Mouse (Mus musculus) monocyte, adult 2 months (primary cell): Measurements from ENCODE around the gene Gm17078.
"Not testable (repeated sequence)": the region's sequence is repeated elsewhere in the genome, so short reads cannot be mapped to it uniquely, and the experiment has no call there.

Experiments used
- DNase-seq, 2 experiments: peaks; one replicate each; pipeline ENCODE4 v3.0.0; 2022; ENCODE audit warnings: low spot score in 2 of 2, low read depth in 1 of 2

Gm17078 gene

GRCm38 (mm10) chr14:51611210-51611609 lies at the start of gene Gm17078:
Gene Gm17078, minus strand, starts transcription at chr14:51611310.
- DNase-seq: no peak

GRCm38 (mm10) chr14:51635566-51635965 lies 24.5 kb upstream of the Gm17078 start, which contains the start of gene Gm4181:
Gene Gm4181, minus strand, starts transcription at chr14:51635666.
- not testable (repeated sequence) for DNase-seq

DNA sequence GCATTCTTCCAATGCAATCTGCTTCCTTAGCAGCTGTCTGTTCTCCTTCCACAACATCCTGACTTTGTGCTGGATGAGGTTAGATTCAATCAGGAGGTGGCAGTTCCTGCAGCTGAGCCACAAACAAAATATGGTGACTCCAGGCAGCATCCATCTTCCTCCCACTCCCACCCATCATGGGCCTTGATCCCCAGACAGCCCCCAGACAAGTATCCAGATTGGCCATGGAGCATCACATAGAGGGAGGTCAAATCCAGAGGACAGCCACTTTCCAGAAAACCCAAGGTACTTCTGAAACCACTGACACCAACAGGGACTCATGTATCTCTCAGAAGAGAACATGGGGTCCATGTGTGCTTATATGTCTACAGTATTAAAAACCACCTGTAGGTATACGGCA lies 21.3 kb upstream of the Gm17078 start:
- DNase-seq: peak; percentile 3 to 13

DNA sequence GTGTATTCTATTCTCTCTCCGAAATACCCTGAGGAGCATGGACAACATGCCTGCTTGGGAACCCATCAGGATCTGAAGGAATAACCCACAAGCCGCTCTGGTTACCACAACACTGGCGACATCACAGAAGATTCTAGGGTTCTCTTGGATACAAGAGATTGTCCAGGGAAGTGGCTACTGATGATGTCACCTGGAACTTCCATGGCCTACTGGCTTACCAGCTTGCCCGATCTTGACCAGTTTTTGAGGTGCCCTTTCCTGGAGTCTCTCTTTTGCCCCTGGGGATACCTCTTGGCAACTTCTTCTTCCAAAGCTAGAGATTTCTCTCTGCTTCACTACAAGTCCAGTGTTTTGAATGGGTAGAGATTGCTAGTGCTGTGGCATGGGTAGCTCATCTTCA lies 19.1 kb downstream of the Gm17078 start, which contains the start of gene Gm17174:
Gene Gm17174, minus strand, starts transcription at position 101 of the 400 bp plus-strand sequence.
- DNase-seq: not testable (repeated sequence)

DNA sequence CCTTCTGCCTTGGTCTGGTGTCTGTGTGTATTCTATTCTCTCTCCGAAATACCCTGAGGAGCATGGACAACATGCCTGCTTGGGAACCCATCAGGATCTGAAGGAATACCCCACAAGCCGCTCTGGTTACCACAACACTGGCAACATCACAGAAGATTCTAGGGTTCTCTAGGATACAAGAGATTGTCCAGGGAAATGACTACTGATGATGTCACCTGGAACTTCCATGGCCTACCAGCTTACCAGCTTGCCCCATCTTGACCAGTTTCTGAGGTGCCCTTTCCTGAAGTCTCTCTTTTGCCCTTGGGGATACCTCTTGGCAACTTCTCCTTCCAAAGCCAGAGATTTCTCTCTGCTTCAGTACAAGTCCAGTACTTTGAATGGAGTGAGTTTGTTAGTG lies 37.1 kb downstream of the Gm17078 start, which contains the start of gene Gm17175:
Gene Gm17175, minus strand, starts transcription at position 101 of the 400 bp plus-strand sequence.
- not testable (repeated sequence) for DNase-seq
